Mouse (Mus musculus): ENCODE results near the gene Gm20431.

Gene Gm20431

DNA sequence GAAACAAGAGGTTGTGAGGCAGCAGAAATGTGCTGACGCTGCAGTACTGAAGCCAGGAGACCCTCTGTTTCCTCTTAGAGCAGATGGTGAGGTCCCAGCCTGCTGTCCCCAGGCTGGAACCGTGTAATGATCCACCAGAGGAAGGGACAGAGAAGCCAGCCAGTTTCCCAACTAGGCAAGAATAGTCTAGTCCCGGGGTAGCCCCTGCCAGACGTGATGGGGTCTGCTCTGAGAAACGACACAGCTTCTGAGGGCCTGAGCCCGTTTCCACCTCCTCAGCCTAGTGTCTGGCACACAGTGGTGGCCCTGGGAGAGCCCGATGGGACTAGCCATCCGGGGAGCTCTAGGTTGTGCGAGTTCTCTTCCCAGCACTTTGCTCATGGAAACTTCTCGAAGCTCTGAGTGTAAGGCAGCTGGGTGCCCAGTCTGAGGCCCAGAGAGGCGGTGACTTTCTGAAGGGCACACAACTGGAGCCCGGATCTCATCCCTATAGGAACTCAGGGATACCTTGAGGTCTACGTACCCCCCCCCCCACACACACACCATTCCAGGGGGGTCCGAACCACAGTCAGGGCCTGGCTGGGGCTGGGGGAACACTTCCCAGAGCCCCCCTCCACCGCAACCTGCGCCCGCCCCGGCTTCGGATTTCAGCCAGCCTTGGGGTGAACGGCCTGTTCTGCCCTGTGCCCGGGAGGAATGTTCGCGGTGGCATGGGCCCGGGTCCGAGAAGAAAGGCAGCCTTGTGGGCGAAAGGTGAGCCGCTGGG, 64.4 kb downstream of the Gm20431 start:
- peak; percentile 59 for DNase-seq

DNA sequence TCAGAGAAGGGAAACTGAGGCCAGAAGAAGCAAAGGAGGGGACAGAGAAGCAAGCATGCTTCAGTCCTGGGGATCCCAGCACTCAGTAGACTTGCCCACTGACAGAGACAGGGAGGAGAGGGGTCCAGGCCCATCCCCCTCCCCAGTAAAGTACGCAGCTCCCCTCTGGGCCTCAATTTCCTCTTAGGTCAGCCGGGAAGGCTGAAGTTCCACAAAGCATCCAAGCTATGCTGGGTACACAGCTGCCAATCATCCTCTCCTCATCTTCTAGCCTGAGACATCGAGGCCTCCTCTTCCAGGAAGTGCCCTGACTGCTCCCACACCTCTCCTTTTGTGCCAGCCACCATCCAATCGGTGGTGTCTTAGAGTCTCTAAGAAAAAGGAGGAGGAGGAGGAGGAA, 65.0 kb downstream of the Gm20431 start:
- DNase-seq: no peak

DNA sequence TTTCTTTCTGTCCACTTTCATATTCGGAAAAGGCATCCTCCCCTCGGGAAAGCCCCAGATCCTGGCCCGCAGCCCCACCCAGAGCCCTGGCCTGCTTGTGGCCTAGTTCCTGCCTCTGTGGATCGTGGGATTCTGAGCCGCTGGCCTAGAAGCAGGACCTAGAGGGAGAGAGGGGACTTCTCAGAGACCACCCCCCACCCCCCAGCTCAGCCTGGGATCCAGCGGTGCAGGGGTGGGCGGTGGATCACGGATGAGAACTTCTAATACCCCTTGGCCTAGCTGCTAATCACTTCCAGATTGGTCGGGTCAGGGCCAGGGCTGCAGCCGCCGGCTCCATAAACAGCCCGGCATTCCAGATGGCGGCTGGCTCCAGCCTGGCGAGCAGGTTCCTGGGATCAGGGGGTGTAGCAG, 65.5 kb downstream of the Gm20431 start:
- DNase-seq: peak; percentile 49

DNA sequence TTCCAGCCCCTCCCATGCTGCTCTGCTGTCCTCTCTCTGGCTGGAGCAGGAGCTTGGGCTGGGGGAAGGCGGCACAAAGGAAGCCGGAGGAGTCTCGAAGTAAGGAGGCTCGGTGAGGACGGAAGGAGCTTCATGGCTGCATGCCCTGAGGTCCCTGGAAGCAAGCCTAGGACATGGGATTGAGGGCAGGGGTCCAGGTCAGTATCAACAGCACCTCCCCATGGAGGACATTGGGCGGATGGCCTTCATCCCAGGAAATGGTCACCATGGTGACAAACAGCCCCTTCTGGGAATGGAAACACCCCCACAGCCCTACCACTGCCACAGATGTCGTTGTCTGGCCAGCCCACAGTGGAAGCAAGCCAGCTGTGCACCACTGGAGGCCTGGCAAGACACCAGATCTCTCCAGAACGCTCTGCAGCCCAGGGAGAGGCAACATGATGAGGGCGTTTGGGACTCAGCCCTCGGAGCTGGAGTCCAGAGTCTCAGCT, 66.8 kb downstream of the Gm20431 start:
- DNase-seq: peak; percentile 92

DNA sequence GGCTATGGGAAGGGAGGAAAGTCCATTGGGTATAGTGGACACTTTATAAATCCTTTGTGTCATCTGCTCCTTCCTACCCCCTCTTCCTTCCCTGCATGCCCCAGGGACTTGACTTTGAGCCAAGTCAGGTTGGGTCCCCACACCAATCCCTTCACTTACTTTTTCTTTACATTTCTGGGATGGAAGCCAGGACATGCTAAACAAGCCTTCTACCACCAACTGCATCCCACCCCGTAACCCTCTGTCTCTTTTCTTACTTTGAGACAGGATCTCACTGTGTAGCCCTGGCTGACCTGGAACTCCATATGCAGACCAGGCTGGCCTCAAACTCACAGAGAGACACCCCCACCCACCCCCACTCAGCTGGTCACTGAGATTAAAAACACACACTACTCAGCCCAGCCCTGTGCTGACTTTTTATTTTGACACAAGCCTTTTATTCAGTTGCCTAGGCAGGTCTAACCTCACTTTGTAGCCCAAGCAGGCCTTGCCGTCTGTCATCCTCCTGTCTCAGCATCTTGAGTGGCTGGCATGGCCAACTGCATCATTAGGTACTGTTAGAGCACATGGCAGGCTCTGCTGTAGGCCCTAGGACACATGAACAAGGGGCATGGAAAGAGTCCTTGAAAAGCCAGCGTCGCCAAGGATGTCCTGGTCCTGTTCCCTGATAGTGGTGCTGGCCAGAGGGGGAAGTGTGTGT, 67.6 kb downstream of the Gm20431 start:
- DNase-seq: no peak

DNA sequence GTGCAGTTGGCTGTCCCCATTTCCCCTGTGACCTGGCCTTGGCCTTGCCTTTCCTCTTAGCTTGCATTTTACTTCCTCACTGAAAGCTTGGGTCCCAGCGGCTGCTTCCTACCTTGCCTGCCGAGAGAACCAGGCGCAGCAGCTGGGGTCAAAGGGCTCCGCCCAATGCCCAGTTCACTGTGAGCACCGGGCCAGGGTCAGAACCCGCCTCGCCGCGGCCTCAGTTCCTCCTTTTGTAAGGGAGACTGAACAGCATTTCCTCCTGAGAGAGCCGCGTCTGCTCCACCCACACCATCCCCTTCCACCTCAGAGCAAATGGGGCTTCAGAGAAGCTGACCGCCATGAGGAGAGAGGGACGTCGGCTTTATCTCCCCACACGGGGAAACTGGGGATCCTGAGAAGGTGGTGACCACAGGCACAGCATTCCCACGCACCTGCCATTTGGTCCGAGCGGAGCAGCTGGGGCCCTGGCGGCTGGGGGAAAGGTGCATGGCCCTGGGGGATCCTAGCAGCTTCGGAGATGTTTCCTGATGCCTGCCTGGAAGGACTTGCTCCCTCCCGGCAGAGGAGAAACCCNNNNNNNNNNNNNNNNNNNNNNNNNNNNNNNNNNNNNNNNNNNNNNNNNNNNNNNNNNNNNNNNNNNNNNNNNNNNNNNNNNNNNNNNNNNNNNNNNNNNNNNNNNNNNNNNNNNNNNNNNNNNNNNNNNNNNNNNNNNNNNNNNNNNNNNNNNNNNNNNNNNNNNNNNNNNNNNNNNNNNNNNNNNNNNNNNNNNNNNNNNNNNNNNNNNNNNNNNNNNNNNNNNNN, 72.3 kb downstream of the Gm20431 start:
- peak; percentile 75 for DNase-seq

DNA sequence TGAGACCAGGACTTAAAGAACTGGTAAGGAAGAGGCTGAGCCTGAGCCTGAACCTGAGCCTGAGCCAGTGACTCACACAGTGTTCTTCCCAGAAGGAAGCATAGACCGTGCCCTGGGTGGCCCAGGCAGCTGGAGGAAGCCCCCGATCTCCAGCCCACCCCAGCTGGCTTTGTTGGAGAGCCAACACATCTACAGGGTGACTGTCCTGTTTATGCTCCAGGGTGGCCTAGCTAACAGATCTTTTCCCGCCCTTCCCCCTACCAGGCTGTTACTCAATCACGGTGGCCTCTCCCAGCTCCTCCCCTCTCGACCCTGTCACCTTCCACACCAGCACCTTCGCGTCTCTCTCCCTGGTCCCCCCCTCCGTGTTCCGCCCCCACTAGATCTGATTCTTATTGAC, 74.3 kb downstream of the Gm20431 start:
- no peak for DNase-seq

DNA sequence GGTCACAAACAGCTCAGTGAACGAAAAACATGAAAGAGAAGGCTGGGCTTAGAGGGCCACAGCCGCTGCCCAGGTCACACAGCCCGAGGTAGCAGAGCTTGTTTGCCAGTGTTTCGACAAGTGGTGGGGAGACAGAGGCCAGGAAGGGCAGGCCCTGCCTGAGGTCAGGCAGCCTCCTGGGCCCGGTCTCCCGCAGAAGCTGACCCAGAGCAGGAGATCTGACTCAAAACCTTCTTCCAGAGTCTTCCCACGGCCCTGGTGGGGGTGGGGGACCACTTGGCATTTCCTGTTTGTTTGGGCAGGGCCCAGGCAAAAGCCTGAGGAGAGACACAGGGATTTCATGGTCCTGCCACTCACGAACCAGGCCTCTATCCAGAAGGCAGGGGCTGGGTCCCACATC, 75.3 kb downstream of the Gm20431 start:
- DNase-seq: peak; percentile 74

DNA sequence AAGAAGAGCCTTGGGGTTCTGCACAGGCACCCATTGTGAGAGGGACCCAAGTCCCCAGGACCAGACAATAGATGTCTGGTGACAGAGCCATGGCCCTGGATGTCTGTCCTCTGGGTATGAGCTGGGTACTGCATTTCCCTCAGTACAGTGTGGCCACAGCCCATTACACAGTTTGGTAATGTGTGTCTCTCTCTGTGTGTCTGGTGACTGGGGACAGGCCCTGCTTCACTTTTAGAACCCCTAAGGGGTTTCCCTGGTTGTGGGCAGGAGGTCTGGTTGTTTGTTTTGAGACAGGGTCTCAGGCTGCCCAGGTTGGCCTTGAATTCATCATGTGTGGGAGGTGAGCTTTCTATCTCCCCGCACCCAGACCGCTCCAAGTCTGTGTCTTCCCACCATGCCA, 76.0 kb downstream of the Gm20431 start:
- no peak for DNase-seq

DNA sequence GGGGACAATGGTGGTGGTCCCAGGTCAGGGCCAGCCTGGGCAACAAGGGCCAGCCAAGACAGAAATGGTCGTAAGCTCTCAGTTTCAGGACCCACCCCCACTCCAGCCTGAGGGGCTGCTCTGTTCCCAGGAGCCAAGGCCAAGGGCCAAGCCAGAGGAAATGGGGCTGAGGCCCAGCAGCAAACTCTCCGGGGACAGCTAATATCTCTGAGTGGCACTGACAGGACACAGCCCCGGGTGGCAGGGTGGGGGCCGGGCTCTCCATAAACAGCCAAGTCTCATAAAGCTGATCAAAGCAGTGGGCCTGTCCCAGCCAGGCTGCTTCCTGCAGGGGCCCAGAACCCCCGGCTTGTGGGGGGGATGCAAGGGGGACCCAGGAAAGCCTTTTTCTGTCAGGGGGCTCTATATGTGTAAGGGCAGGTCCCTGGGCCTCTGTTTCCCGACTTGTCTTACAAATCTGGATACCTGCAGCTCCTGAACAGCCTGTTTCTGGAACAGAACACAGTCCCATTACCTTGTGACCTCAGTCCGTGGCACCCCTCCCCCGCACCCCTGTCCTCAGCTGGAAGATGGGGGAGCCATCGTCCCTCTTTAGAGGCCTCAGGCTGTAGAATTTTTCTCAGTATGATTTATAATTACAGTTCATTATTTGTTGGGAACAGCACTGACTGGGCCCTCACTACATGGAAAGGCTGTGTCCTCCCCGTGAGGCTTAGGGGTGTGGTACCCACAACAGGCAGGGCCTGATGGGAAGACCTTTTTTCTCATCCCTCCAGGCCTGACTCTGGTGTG, 77.9 kb downstream of the Gm20431 start:
- peak; percentile 48 for DNase-seq

DNA sequence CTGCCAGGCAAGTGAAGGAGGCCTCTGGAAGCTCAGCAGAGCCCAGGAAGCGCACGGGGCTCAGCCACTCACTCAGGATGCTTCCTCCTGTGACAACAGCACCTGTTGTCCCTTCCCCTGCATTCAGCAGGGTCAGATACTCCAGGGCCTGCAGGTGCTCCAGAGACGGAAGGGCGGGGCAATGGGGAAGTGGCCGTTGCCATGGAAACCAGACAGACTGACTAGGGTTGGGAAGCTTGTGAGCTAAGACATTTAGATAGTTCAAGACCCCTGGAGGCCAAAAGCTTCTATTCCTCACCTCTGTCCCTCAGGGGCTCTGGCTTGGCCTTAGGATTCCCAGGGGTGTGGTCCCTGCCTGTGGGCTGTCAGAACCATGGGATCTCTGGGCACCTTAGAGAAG, 82.8 kb downstream of the Gm20431 start:
- DNase-seq: no peak

DNA sequence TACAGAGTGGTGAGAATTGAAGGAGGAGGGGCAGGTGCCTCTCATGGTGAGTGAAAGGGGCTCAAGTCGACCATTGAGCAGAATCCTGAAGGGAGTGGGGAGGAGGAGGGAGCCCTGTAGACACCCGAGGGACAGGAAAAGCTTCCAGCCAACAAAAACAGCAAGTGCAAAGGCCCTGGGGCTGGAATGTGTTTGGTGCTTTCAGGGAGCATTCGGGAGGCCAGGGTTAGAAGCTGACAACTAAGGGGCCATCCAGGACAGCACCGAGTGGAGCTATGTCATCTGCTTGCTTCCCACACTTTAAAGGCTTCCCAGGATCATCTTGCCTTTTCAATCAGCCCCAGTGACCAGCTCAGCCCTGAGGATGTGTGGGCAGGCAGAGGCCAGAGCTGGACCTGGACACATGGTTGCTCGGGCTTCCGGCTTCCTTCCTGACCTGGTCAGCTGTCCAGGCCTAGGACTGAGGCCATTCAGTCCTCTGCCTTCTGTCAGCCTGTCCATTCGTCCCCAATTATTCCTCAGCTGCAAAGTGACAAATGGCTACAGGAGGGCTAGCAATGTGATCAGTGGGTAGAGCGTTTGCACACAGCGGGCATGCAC, 84.0 kb downstream of the Gm20431 start:
- DNase-seq: no peak

DNA sequence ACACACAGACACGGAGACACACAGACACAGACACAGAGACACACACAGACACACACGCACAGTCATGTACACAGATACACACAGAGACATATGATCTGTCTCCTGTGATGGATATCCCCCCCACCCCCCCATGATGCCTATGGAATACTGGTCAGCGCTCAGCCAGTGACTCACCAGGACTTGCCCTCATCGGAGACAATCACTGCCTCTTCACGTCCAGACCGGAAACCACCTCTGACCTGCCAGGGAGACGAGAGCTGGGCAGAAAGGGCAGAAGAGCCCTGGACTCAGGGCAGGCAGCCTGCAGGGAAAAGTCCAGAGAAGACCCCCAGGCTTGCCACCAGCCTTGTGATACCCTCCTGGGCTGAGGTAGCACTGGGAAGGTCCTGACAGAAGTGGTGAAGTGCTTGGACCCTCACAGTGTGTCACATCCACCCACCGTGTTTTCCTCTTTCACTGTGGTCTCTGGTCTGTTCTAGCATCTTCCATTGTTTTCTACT, 85.1 kb downstream of the Gm20431 start:
- no peak for DNase-seq

DNA sequence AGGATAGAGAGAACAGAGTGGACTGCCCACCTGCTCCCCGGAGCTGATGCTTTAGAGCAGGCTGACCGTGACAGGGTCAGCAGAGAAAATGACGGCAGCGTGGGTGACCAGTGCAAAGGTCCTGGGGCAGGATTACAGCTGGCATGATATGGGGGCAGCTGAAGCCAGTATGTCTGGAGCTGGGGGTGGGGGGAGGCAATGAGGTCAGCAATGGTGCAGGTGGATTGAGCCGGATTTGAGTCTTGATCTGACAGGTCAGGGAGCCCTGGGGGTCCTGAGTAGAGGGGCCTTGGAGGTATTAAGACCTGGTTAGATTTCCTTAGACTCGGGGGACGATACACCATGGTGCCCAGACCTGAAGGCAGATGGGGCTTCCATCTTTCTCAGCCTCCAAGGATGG, 85.7 kb downstream of the Gm20431 start:
- DNase-seq: no peak

DNA sequence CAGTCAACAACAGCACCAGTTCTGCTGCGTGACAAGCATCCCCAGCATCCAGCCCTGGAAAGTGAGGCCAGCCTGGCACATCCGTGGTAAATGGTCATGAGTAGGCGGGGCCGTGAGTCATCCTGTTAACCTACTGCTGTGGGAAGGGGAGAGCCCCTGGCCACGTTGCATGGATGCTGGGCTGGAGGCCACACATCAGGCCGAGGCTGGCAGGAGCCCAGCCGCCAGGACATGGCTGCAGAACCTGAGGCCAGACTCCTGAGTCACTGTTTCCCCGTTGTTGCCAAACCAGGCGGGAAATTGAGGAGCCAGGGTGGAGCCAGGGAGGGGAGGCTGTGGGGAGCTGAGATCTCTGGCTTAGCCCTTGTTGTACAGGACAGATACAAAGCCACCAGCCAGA, 86.5 kb downstream of the Gm20431 start:
- no peak for DNase-seq

DNA sequence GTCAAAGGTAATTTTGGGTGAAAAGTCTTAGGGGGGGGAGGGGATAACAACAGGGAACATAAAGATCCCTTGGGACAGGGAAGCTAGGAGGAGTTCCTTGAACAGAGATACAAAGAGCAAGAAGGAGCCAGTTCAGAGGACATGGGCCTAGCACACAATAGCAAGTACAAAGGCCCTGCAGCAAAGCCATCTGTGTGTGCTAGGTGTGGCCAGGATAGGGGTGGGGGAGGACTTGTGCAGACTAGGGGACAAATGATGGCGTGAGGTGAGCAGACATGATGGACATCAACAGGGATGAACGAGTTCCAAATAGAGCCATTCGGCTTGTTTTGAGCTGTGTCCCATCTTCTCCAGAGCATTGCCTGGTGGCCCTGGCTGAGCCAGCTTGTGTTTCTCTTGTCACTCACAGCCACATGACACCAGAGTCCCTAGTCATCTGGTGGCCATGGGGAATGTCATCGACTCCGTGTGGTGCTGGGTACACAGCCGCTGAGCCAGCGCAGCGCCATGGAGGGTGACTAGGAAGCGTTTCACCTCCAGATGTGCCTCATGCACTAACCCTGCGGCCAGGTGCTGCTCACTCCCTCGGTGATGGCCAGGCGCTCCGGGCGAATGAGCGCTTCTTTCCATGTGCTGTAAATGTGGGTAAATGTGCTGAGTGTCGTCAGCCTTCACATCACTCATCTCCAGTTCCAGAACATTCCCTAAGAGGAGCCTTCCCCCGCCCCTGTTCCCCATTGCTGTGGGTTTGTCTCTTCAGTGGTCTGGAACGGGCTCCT, 89.7 kb downstream of the Gm20431 start:
- no peak for DNase-seq

DNA sequence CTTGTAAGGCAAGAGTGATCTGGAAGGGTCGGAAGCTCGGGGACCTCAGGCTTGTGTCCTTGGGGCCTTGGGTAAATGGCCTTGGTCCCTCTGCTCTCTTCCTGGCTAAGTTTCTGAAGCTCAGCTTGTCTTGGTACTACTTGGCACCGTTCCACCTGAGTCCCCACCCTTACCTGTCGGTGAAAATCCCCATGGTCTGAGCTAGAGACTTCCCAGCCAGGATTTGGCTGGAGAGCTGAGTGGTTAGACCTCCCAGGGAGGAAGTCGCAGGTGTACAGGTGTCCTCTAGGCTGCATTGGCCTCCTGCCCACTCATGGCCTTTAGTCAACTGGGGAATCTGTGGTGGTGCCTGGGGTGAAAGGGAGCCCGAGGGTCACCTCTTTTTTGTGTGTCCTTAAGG, 90.5 kb downstream of the Gm20431 start:
- no peak for DNase-seq

DNA sequence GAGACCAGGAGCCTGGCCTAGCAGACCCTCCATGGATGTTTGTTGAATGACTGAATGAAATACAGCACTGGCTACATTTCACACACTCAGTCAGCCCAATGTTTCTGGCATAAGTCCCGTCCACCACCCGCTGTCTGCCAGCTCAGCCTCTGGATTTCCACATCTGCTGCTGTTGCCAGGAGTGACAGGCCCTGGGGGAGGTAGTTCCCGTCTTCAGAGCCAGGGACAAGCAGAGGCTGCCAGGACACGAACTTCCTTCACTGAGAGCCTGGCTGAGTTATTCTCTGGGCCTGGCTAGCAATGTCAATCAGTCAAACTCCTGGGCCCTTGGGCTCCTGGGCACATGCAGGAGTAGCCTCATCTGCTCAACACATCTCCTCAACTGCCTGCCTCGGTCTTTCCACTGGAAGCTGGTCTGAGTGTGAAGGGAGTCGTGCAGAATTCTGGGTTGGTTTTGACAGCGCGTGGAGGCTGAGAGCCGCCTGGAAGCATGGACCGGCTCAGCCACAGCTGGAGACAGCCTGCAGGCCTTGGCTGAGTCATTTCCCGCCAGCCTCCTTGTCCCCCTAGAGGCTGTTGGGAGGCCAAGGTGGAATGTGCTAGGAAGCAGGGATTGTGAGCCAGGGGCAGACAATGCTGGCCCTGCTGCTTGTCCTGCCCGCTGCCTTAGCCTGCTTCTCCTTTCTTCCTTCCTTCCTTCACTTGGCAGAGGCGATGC, 91.2 kb downstream of the Gm20431 start:
- DNase-seq: peak; percentile 73

DNA sequence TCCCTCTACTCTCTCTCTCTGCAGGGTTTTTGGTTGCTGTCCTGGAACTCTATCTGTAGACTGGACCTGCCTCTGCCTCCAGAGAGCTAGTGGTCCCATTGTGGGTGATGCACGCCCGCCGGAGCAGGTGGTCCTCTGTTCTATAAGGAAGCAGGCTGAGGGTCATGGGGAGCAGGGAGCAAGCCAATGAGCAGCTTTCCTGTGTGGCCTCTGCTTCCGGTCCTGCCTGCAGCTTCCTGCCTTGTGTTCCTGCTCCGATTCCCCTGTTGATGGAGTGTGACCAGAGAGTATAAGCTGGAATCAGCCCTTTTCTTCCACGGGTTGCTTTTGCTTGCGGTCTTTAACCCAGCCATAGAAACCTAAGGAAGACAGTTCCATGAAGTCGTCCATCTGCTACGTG, 93.2 kb downstream of the Gm20431 start:
- no peak for DNase-seq

DNA sequence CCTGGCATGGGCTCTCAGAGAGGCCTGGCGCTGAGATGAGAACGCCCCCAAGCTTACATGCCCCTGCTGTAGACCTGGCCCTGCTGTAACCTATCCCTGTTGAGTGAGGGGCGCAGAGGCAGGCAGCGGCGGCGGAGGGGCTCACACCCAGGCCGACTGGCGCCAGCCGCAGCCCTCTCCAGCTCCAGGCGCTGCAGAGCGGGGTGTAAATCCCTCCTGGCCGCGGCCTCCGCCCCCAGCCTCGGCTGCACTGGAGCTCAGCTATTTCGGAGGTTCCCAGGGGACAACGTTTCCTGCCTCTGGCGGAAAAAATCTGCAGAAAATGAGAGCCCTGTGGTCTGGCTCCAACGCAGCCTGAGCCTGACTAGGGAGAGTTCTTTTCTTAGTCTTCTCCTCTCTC, 95.6 kb downstream of the Gm20431 start:
- peak; percentile 86 for DNase-seq

DNA sequence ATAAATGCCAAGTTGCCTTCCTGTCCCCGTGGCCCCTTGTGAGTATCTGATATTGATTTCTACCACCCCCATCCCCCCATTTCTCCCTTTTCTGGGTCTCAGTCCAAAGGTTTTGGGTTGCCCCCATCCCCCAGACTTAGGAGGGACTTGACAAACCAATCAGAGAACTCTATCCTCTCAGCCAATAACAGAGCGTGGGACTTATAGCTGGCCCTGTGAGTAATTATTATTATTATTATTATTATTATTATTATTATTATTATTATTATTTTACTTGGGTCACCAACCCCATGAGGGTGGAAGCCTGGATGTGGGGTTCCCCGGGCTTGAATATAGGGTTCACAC, 96.0 kb downstream of the Gm20431 start:
- no peak for DNase-seq
